Mouse (Mus musculus) embryonic facial prominence, embryonic 10.5 days (tissue): Measurements from ENCODE around the gene Gm5678. TPM values are rescaled to one million over a fixed set of nuclear protein-coding genes. Genes with fewer than 3 reads are reported as not detected.
A peak's percentile ranks its signal among the peaks of the same experiment; 100 is the strongest.

Source experiments
- DNase-seq: peaks from one replicate; pipeline ENCODE4 v3.0.0-alpha.2; 2017; ENCODE audit warnings: low spot score
- H3K27ac ChIP-seq: fragments of 300-500 bp; sonication (generic); replicated peaks from 2 replicates; pipeline ENCODE4 v1.5.1; 2016; ENCODE audit warnings: mild to moderate bottlenecking
- H3K27me3 ChIP-seq: fragments of 300-500 bp; sonication (generic); replicated peaks from 2 replicates; pipeline ENCODE4 v1.6.1; 2016; ENCODE audit warnings: low read depth, mild to moderate bottlenecking; ENCODE audit not compliant: poor library complexity, severe bottlenecking
- H3K36me3 ChIP-seq: fragments of 300-500 bp; sonication (generic); replicated peaks from 2 replicates; pipeline ENCODE4 v1.6.1; 2016; ENCODE audit warnings: mild to moderate bottlenecking, moderate library complexity
- H3K4me1 ChIP-seq: fragments of 300-500 bp; sonication (generic); 2 replicates; pipeline ENCODE4 v1.6.1; 2016
- H3K4me3 ChIP-seq: fragments of 300-500 bp; sonication (generic); 2 replicates; pipeline ENCODE4 v1.5.1; 2016; ENCODE audit warnings: mild to moderate bottlenecking, moderate library complexity
- H3K9me3 ChIP-seq: fragments of 300-500 bp; sonication (generic); 2 replicates; pipeline ENCODE4 v1.6.1; 2016; ENCODE audit warnings: mild to moderate bottlenecking
- WGBS: fragments of 180-500 bp; shearing (Covaris S2); methylation state at CpG from one replicate; pipeline ENCODE4 v1.1.7; 2016; 5-methylcytosine and 5-hydroxymethylcytosine counted together
- polyA plus RNA-seq: library from polyadenylated mRNA; unstranded; fragments of >200 nt; fragmentation: Nextera tagmentation; extraction: Ambion mirVana; gene quantifications from 2 replicates; pipeline ENCODE4 v1.2.1, GENCODE M21; 2016

Gm5678 gene
- polyA plus RNA-seq = not detected in 2 replicates

DNA sequence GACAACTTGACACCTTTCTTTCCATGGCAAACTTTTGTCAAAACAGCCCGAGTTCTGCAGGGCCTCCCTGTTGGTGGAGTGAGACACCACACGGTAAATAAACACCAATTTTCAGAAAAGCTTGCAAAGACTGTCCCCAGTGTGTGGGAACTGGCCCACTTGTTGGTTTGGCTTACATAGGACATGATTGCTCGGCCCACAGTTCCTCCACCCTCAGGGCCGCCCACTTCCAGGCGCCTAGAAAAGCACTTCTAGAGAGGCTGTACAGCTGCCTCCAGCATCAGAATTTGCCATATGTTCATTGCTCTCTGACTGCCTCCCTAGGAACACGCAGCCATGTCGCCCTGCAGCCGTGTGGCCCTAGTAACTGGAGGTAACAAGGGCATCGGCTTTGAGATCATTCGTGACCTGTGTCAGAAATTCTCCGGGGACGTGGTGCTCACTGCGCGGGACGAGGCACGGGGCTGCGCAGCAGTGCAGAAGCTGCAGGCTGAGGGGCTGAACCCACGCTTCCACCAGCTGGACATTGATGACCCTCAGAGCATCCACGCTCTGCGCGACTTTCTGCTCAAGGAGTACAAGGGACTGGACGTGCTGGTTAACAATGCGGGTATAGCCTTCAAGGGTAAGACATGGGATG lies at the start of gene Gm5678:
Gene Gm5678, plus strand, starts transcription at position 337 of the 640 bp plus-strand sequence.
- DNase-seq = no peak
- Histone ChIP-seq H3K27me3 (0 out of 2 replicates have a peak, but pooled peaks cover 4% of the 10 kb centered on the region), H3K36me3 (no peaks in the 10 kb centered on the region), H3K27ac (no peak within 1 kb of the TSS; the same call in 1 of the 2 replicates), H3K4me3 (no peak within 1 kb of the TSS), H3K4me1 (peaks cover 8% of the 10 kb centered on the region; the same call in 1 of the 2 replicates), H3K9me3 (no peaks in the 10 kb centered on the region)
- 80% methylated on average over 23 of the region's 23 CpGs for WGBS

GRCm38 (mm10) chr16:93578346-93579005 lies 49.4 kb upstream of the Gm5678 start:
- no peak overlapping the region for H3K4me3 ChIP-seq
- H3K4me1 ChIP-seq = peaks cover 23% of the 10 kb centered on the region
- WGBS = 87% methylated on average over 8 of the region's 8 CpGs

DNA sequence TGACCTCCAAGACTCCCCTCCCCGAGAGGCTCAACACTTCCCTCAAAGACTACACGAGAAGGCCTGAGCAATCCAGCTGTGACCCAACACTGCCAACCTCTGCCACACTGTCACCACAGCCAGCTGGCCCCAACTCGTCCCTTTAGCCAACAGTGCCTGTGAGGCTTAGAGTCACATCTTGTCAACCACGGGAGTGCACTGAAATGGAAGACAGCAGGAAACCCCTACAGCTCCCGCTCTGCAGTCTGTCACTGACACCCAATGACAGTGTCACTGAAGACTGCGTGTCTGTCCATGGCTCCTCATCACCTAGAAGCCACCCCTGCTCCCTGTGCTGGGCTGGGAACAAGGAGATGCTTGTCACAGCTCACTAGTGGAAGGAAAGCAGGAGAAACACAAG lies 46.8 kb upstream of the Gm5678 start:
- no peaks in the 10 kb centered on the region for H3K27me3 ChIP-seq
- WGBS = 69% methylated on average over 6 of the region's 6 CpGs
- H3K9me3 ChIP-seq = no peaks in the 10 kb centered on the region
- DNase-seq = no peak
- peaks cover 26% of the 10 kb centered on the region for H3K36me3 ChIP-seq
- no peak overlapping the region for H3K4me3 ChIP-seq
- peak overlapping the region; percentile 44; the same call in 1 of the 2 replicates for H3K27ac ChIP-seq
- H3K4me1 ChIP-seq = peaks cover 12% of the 10 kb centered on the region

More at GRCm38 (mm10) chr16:93578346-93579005, 49.4 kb upstream of the Gm5678 start:
- no peak overlapping the region for H3K27ac ChIP-seq
- H3K9me3 ChIP-seq = no peaks in the 10 kb centered on the region
- H3K36me3 ChIP-seq = 0 out of 2 replicates have a peak, but pooled peaks cover 2% of the 10 kb centered on the region
- DNase-seq = no peak
- H3K27me3 ChIP-seq = 0 out of 2 replicates have a peak, but pooled peaks cover 6% of the 10 kb centered on the region

DNA sequence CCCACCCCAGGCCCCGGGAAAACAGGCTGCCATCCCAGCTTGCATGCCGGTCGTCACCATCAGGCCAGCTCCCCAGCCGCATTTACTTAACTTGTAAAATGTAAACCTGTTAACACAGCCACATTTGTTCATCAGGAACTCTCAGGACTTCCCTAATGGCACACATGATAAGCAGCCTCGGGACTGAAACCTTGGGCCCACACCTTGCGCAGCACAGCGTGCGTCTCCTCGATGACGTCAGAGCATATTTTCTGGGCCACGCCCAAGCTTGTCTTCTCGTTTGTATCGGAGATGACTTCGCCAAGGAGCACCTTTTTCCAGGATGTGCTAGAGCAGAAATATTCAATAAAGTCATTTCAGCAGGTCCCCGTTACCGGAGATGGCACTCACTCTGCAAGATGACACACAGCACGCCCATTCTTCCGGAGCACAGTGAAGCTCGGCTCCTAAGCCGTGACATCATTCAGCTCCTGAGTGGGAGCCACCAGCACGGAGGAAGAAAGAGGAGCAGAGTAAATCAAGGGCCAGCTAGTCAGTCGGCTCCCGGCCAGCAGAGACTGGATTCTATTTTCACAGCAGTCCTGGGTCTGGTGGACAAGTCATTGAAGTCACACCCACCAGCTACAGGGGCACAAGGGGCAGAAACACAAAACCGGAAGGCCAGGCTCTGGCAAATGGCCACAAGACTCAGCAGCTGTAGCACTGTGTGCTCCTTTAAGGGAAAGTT lies 42.8 kb upstream of the Gm5678 start:
- H3K4me1 ChIP-seq = peaks cover 25% of the 10 kb centered on the region
- no peak for DNase-seq
- no peak overlapping the region for H3K27ac ChIP-seq
- no peak overlapping the region for H3K4me3 ChIP-seq
- H3K9me3 ChIP-seq = no peaks in the 10 kb centered on the region
- peaks cover 44% of the 10 kb centered on the region for H3K36me3 ChIP-seq
- H3K27me3 ChIP-seq = no peaks in the 10 kb centered on the region
- 92% methylated on average over 24 of the region's 24 CpGs for WGBS

DNA sequence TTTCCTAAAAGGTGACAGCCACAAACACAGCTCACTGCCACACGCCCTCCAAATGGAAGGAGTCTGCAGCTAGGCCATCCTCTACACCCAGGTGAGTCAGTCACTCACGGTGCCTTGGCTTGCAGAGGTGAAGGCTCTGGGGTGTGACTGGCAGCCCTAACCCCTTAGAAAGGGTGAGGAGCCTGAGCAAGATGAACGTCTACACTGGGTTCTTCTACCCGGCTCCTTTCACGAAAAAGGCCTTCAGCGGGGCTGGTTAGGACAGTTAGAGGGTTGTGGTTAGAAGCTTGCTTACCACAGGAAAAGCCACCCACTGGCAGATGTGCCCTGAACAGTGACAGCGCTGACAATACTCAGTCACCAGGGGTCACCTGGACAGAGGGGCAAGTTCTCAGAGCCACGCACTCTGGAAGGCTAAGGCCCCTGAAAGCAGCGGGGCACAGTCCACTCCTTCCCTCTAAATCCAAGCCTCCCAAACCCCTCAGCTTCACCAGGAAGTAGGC lies 42.1 kb upstream of the Gm5678 start:
- WGBS = 85% methylated on average over 9 of the region's 9 CpGs
- DNase-seq = no peak

DNA sequence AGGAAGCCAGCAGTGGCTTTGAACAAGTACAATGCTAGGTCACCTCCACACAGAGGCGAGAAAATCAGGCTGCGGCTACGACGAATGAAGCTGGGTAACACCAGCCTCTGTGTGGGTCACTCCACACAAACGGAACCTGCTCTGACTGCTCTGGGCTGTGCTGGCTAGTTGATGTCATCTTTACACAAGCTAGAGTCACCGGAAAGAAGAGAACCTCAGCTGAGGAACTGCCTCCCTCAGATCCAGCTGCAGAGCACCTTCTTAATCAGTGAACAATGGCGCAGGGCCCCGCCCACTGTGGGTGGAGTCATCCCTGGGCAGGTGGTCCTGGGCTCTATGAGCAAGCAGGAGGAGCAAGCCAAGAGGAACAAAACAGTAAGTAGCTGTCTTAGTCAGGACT lies 41.5 kb upstream of the Gm5678 start:
- Histone ChIP-seq H3K27me3 (no peaks in the 10 kb centered on the region), H3K4me1 (peaks cover 23% of the 10 kb centered on the region), H3K4me3 (no peak overlapping the region), H3K36me3 (peaks cover 55% of the 10 kb centered on the region), H3K9me3 (no peaks in the 10 kb centered on the region), H3K27ac (no peak overlapping the region)
- DNase-seq = no peak
- WGBS = 66% methylated on average over 8 of the region's 8 CpGs

More for the DNA sequence above, 42.1 kb upstream of the Gm5678 start:
- Histone ChIP-seq H3K27ac (no peak overlapping the region), H3K9me3 (no peaks in the 10 kb centered on the region), H3K4me3 (no peak overlapping the region), H3K27me3 (no peaks in the 10 kb centered on the region), H3K36me3 (peaks cover 50% of the 10 kb centered on the region), H3K4me1 (peaks cover 23% of the 10 kb centered on the region)

GRCm38 (mm10) chr16:93588281-93588680 lies 39.6 kb upstream of the Gm5678 start:
- Histone ChIP-seq H3K27ac (no peak overlapping the region), H3K4me3 (no peak overlapping the region), H3K9me3 (no peaks in the 10 kb centered on the region), H3K4me1 (peaks cover 23% of the 10 kb centered on the region), H3K36me3 (peaks cover 65% of the 10 kb centered on the region), H3K27me3 (no peaks in the 10 kb centered on the region)
- 74% methylated on average over 4 of the region's 4 CpGs for WGBS
- no peak for DNase-seq

- H3K4me1 ChIP-seq = peaks cover 19% of the 10 kb centered on the region
- H3K36me3 ChIP-seq = peaks cover 54% of the 10 kb centered on the region
- H3K27me3 ChIP-seq = no peaks in the 10 kb centered on the region
- no peak overlapping the region for H3K4me3 ChIP-seq
- WGBS = 94% methylated on average over 15 of the region's 15 CpGs
- no peak for DNase-seq
- no peak overlapping the region for H3K27ac ChIP-seq
- H3K9me3 ChIP-seq = no peaks in the 10 kb centered on the region
Observed at GRCm38 (mm10) chr16:93590915-93591314, 37.0 kb upstream of the Gm5678 start.

GRCm38 (mm10) chr16:93591450-93592430 lies 36.2 kb upstream of the Gm5678 start:
- H3K36me3 ChIP-seq = peaks cover 53% of the 10 kb centered on the region
- H3K27me3 ChIP-seq = no peaks in the 10 kb centered on the region
- 95% methylated on average over 20 of the region's 20 CpGs for WGBS

DNA sequence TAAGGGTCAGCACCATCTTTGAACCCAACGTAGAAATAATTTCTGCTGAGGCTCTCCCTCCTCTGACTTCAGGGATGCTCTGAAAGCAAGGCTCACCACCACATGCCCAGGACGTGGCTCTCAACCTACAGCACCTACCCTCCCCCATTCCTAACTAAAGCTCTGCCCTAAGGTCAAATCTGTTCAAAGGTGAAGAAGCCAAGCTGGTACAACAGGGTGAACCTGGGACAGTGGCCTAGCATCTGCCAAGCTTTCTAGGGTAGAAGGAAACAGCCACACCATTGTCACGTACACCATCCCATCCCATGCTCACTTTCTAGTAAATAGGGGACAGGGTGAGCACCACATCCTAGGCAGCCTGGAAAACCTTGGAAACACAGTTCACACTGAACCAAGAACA lies 35.2 kb upstream of the Gm5678 start:
- Histone ChIP-seq H3K36me3 (peaks cover 63% of the 10 kb centered on the region), H3K9me3 (no peaks in the 10 kb centered on the region), H3K4me3 (no peak overlapping the region), H3K27me3 (no peaks in the 10 kb centered on the region), H3K27ac (no peak overlapping the region), H3K4me1 (peaks cover 7% of the 10 kb centered on the region)
- WGBS = 88% methylated on average over 3 of the region's 3 CpGs
- DNase-seq = no peak

More at GRCm38 (mm10) chr16:93591450-93592430, 36.2 kb upstream of the Gm5678 start:
- no peak overlapping the region for H3K4me3 ChIP-seq
- H3K9me3 ChIP-seq = no peaks in the 10 kb centered on the region
- H3K4me1 ChIP-seq = peaks cover 14% of the 10 kb centered on the region
- no peak overlapping the region for H3K27ac ChIP-seq
- DNase-seq = no peak

- Histone ChIP-seq H3K4me3 (no peak overlapping the region), H3K27me3 (no peaks in the 10 kb centered on the region), H3K9me3 (no peaks in the 10 kb centered on the region), H3K27ac (no peak overlapping the region), H3K36me3 (peaks cover 70% of the 10 kb centered on the region), H3K4me1 (no peaks in the 10 kb centered on the region)
- DNase-seq = no peak
- WGBS = 90% methylated on average over 8 of the region's 8 CpGs
Observed at GRCm38 (mm10) chr16:93593406-93593805, 34.5 kb upstream of the Gm5678 start.
